Mouse (Mus musculus) small intestine, adult 2 months (tissue): ENCODE measurements at regions not wholly inside any gene's neighbourhood (a gene's known extent, or its start where the extent isn't known, plus 50 kb on each side); places are given as distances from the start of the nearest gene placed in this dataset.
"Not testable (repeated sequence)": the region's sequence is repeated elsewhere in the genome, so short reads cannot be mapped to it uniquely, and the experiment has no call there.

Experiments used
- CTCF ChIP-seq: fragments of 200-500 bp; IDR thresholded peaks from 2 replicates; pipeline ENCODE4 v1.5.1; 2012; ENCODE audit warnings: low read depth, mild to moderate bottlenecking, control low read depth, inconsistent platforms, low read length, moderate library complexity, mixed read lengths; ENCODE audit not compliant: insufficient replicate concordance, insufficient read length; ENCODE audit errors: extremely low read depth
- POLR2A ChIP-seq: fragments of 200-500 bp; IDR thresholded peaks from 2 replicates; pipeline ENCODE4 v1.6.1; 2012; ENCODE audit warnings: low read depth, mild to moderate bottlenecking, control low read depth, inconsistent platforms, low read length, moderate library complexity

DNA sequence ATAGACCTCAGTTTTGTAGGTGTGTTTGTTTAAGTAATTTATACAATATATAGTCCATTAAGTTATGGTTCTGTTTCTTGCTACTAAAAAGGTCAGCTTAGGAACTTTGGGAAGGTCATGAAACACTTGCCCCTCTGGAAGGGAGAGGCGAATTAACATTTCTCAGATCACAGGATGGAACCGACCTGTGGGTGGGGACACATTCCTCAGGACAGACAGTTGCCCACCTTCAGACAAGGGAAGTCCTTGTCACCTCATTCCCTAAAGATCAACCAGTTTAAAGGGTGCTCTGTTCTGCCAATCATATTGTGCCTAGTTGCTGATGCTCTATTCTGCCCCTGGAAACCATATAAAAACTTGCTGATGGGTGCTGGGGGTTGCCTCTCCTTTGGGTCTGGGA is 52.2 kb upstream of the Atxn1 start:
- TF ChIP-seq CTCF, POLR2A: not testable (repeated sequence)
